Mouse (Mus musculus) midbrain, embryonic 11.5 days (tissue): ENCODE results near the gene Fam53a. TPM values are rescaled to one million over a fixed set of nuclear protein-coding genes. Genes with fewer than 3 reads are reported as not detected.
A peak's percentile ranks its signal among the peaks of the same experiment; 100 is the strongest.

Experiments used
- ATAC-seq: fragments of 200-750 bp; cut with Nextera tagmentation; 2 replicates; pipeline ENCODE4 v1.8.0; 2017; ENCODE audit warnings: moderate TSS enrichment, moderate library complexity; ENCODE audit not compliant: low FRiP score
- DNase-seq: peaks from one replicate; pipeline ENCODE4 v3.0.0; 2015; ENCODE audit warnings: low spot score; ENCODE audit errors: missing footprints
- H3K27ac ChIP-seq: fragments of 300-500 bp; sonication (generic); 2 replicates; pipeline ENCODE4 v1.5.1; 2014; ENCODE audit warnings: low read depth, low read length
- H3K27me3 ChIP-seq: fragments of 300-500 bp; sonication (generic); 2 replicates; pipeline ENCODE4 v1.6.1; 2014; ENCODE audit warnings: mild to moderate bottlenecking, low read length, moderate library complexity, mixed read lengths; ENCODE audit not compliant: control insufficient read depth, insufficient read depth
- H3K36me3 ChIP-seq: fragments of 300-500 bp; sonication (generic); 2 replicates; pipeline ENCODE4 v1.6.1; 2014; ENCODE audit warnings: mild to moderate bottlenecking, low read length, moderate library complexity, mixed read lengths; ENCODE audit not compliant: control insufficient read depth, insufficient read depth
- H3K4me1 ChIP-seq: fragments of 300-500 bp; sonication (generic); 2 replicates; pipeline ENCODE4 v1.6.1; 2014; ENCODE audit warnings: low read length; ENCODE audit not compliant: control insufficient read depth, insufficient read depth
- H3K4me2 ChIP-seq: fragments of 300-500 bp; sonication (generic); 2 replicates; pipeline ENCODE4 v1.6.1; 2014; ENCODE audit warnings: mild to moderate bottlenecking, moderate library complexity
- H3K4me3 ChIP-seq: fragments of 300-500 bp; sonication (generic); 2 replicates; pipeline ENCODE4 v1.5.1; 2014; ENCODE audit warnings: low read depth, low read length
- H3K9ac ChIP-seq: fragments of 300-500 bp; sonication (generic); 2 replicates; pipeline ENCODE4 v1.6.1; 2014; ENCODE audit warnings: low read length
- H3K9me3 ChIP-seq: fragments of 300-500 bp; sonication (generic); 2 replicates; pipeline ENCODE4 v1.6.1; 2016; ENCODE audit warnings: low read length; ENCODE audit not compliant: control insufficient read depth
- WGBS: fragments of 180-500 bp; shearing (Covaris S2); extraction: QIAGEN DNeasy Blood & Tissue Kit; methylation state at CpG from one replicate; pipeline ENCODE4 v1.1.7; 2014; 5-methylcytosine and 5-hydroxymethylcytosine counted together
- polyA plus RNA-seq: library from polyadenylated mRNA; unstranded; fragments of >200 nt; fragmentation: Nextera tagmentation; extraction: Ambion mirVana; gene quantifications from 2 replicates; pipeline ENCODE4 v1.2.1, GENCODE M21; 2014

Gene Fam53a
- polyA plus RNA-seq, 1 experiment from 2014 or later: 64.4 TPM

GRCm38 (mm10) chr5:33589221-33589888 is 40.1 kb downstream of the Fam53a start:
- Histone ChIP-seq H3K9ac (no peak overlapping the region), H3K4me2 (no peak overlapping the region), H3K36me3 (no peaks in the 10 kb centered on the region), H3K4me1 (no peaks in the 10 kb centered on the region), H3K4me3 (no peak overlapping the region), H3K27me3 (no peaks in the 10 kb centered on the region), H3K27ac (no peak overlapping the region), H3K9me3 (no peaks in the 10 kb centered on the region)
- WGBS: 67% methylated on average over 5 of the region's 5 CpGs
- ATAC-seq (0 out of 2 replicates have a peak, but pooled peaks have one; percentile 58), DNase-seq (peak; percentile 96)

- H3K4me2 ChIP-seq: no peak overlapping the region
- H3K4me3 ChIP-seq: no peak overlapping the region
- H3K27me3 ChIP-seq: no peaks in the 10 kb centered on the region
- no peak overlapping the region for H3K27ac ChIP-seq
- no peaks in the 10 kb centered on the region for H3K9me3 ChIP-seq
- no peaks in the 10 kb centered on the region for H3K36me3 ChIP-seq
- no peaks in the 10 kb centered on the region for H3K4me1 ChIP-seq
- ATAC-seq: no peak
- H3K9ac ChIP-seq: no peak overlapping the region
- no peak for DNase-seq
- 80% methylated on average over 3 of the region's 3 CpGs for WGBS
Observed at GRCm38 (mm10) chr5:33588066-33588465, 41.4 kb downstream of the Fam53a start.

- no peak for ATAC-seq
- H3K36me3 ChIP-seq: no peaks in the 10 kb centered on the region
- H3K4me2 ChIP-seq: no peak overlapping the region
- 84% methylated on average over 18 of the region's 18 CpGs for WGBS
- DNase-seq: no peak
- no peak overlapping the region for H3K27ac ChIP-seq
- no peak overlapping the region for H3K4me3 ChIP-seq
- no peaks in the 10 kb centered on the region for H3K9me3 ChIP-seq
- H3K9ac ChIP-seq: no peak overlapping the region
- no peaks in the 10 kb centered on the region for H3K4me1 ChIP-seq
- no peaks in the 10 kb centered on the region for H3K27me3 ChIP-seq
Observed at GRCm38 (mm10) chr5:33587498-33588058, 41.9 kb downstream of the Fam53a start.

- Histone ChIP-seq H3K36me3 (no peaks in the 10 kb centered on the region), H3K4me3 (no peak overlapping the region), H3K27me3 (no peaks in the 10 kb centered on the region), H3K9ac (no peak overlapping the region), H3K4me1 (no peaks in the 10 kb centered on the region), H3K4me2 (no peak overlapping the region), H3K9me3 (no peaks in the 10 kb centered on the region), H3K27ac (no peak overlapping the region)
- DNase-seq (no peak), ATAC-seq (no peak)
- WGBS: 79% methylated on average over 1 of the region's 1 CpGs
Observed at GRCm38 (mm10) chr5:33580336-33580735, 49.1 kb downstream of the Fam53a start.

GRCm38 (mm10) chr5:33574207-33574606 is 55.2 kb downstream of the Fam53a start:
- ATAC-seq (no peak), DNase-seq (no peak)
- Histone ChIP-seq H3K4me1 (no peaks in the 10 kb centered on the region), H3K9ac (no peak overlapping the region), H3K9me3 (no peaks in the 10 kb centered on the region), H3K4me3 (no peak overlapping the region), H3K36me3 (no peaks in the 10 kb centered on the region), H3K27me3 (no peaks in the 10 kb centered on the region), H3K4me2 (no peak overlapping the region), H3K27ac (no peak overlapping the region)
- 85% methylated on average over 4 of the region's 4 CpGs for WGBS

GRCm38 (mm10) chr5:33565886-33566285 is 63.5 kb downstream of the Fam53a start:
- Histone ChIP-seq H3K36me3 (no peaks in the 10 kb centered on the region), H3K4me3 (no peak overlapping the region), H3K4me2 (no peak overlapping the region), H3K27ac (no peak overlapping the region), H3K4me1 (no peaks in the 10 kb centered on the region), H3K9me3 (no peaks in the 10 kb centered on the region), H3K9ac (no peak overlapping the region), H3K27me3 (no peaks in the 10 kb centered on the region)
- DNase-seq: no peak
- 80% methylated on average over 4 of the region's 4 CpGs for WGBS
- ATAC-seq: no peak

GRCm38 (mm10) chr5:33556277-33556995 is 73.0 kb downstream of the Fam53a start:
- no peaks in the 10 kb centered on the region for H3K27me3 ChIP-seq
- no peaks in the 10 kb centered on the region for H3K36me3 ChIP-seq
- H3K9me3 ChIP-seq: no peaks in the 10 kb centered on the region
- 85% methylated on average over 14 of the region's 14 CpGs for WGBS
- no peak for DNase-seq
- no peak overlapping the region for H3K9ac ChIP-seq
- no peak overlapping the region for H3K4me2 ChIP-seq
- H3K4me3 ChIP-seq: no peak overlapping the region
- no peak overlapping the region for H3K27ac ChIP-seq
- no peaks in the 10 kb centered on the region for H3K4me1 ChIP-seq
- ATAC-seq: no peak
